Mouse (Mus musculus) forebrain, embryonic 10.5 days (tissue): ENCODE results near the gene Wdr34. TPM values are rescaled to one million over a fixed set of nuclear protein-coding genes. Genes with fewer than 3 reads are reported as not detected.
A peak's percentile ranks its signal among the peaks of the same experiment; 100 is the strongest.
"Not testable (repeated sequence)": the region's sequence is repeated elsewhere in the genome, so short reads cannot be mapped to it uniquely, and the experiment has no call there.

Source experiments
- DNase-seq: peaks from one replicate; pipeline ENCODE4 v3.0.0-alpha.2; 2017; ENCODE audit warnings: low spot score; ENCODE audit errors: extremely low spot score
- H3K27ac ChIP-seq: fragments of 300-500 bp; sonication (generic); 2 replicates; pipeline ENCODE4 v1.5.1; 2016; ENCODE audit warnings: mild to moderate bottlenecking
- H3K27me3 ChIP-seq: fragments of 300-500 bp; sonication (generic); 2 replicates; pipeline ENCODE4 v1.6.1; 2016; ENCODE audit warnings: mild to moderate bottlenecking; ENCODE audit not compliant: poor library complexity, severe bottlenecking
- H3K36me3 ChIP-seq: fragments of 300-500 bp; sonication (generic); replicated peaks from 2 replicates; pipeline ENCODE4 v1.6.1; 2016; ENCODE audit warnings: mild to moderate bottlenecking, moderate library complexity
- H3K4me1 ChIP-seq: fragments of 300-500 bp; sonication (generic); 2 replicates; pipeline ENCODE4 v1.6.1; 2016
- H3K4me3 ChIP-seq: fragments of 300-500 bp; sonication (generic); 2 replicates; pipeline ENCODE4 v1.5.1; 2016; ENCODE audit warnings: mild to moderate bottlenecking, moderate library complexity
- H3K9me3 ChIP-seq: fragments of 300-500 bp; sonication (generic); 2 replicates; pipeline ENCODE4 v1.6.1; 2016; ENCODE audit warnings: mild to moderate bottlenecking, moderate library complexity
- WGBS: fragments of 180-500 bp; shearing (Covaris S2); methylation state at CpG from one replicate; pipeline ENCODE4 v1.1.7; 2016; 5-methylcytosine and 5-hydroxymethylcytosine counted together
- polyA plus RNA-seq: library from polyadenylated mRNA; unstranded; fragments of >200 nt; fragmentation: Nextera tagmentation; extraction: Ambion mirVana; gene quantifications from 2 replicates; pipeline ENCODE4 v1.2.1, GENCODE M21; 2016

The Wdr34 gene
- polyA plus RNA-seq, 1 experiment from 2014 or later = 33.4 TPM

GRCm38 (mm10) chr2:30062249-30063093 lies 13.8 kb upstream of the Wdr34 start:
- Histone ChIP-seq H3K4me3 (peak overlapping the region; percentile 75), H3K27me3 (no peaks in the 10 kb centered on the region), H3K9me3 (no peaks in the 10 kb centered on the region), H3K4me1 (peaks cover 58% of the 10 kb centered on the region), H3K27ac (peak overlapping the region; percentile 97), H3K36me3 (peaks cover 3% of the 10 kb centered on the region; the same call in 1 of the 2 replicates)
- DNase-seq = peak; percentile 84
- under 1% methylated on average over 40 of the region's 40 CpGs for WGBS

GRCm38 (mm10) chr2:30061215-30062166 lies 12.8 kb upstream of the Wdr34 start:
- Histone ChIP-seq H3K4me1 (peaks cover 65% of the 10 kb centered on the region), H3K4me3 (peak overlapping the region; percentile 75), H3K36me3 (no peaks in the 10 kb centered on the region), H3K27me3 (no peaks in the 10 kb centered on the region), H3K27ac (peak overlapping the region; percentile 97), H3K9me3 (no peaks in the 10 kb centered on the region)
- peak; percentile 85 for DNase-seq
- WGBS = 9% methylated on average over 37 of the region's 37 CpGs

GRCm38 (mm10) chr2:30058418-30058817 lies 9.7 kb upstream of the Wdr34 start:
- peak; percentile 46 for DNase-seq
- Histone ChIP-seq H3K4me1 (peaks cover 37% of the 10 kb centered on the region), H3K27me3 (no peaks in the 10 kb centered on the region), H3K36me3 (no peaks in the 10 kb centered on the region), H3K27ac (0 out of 2 replicates have a peak overlapping the region, but pooled peaks have one; percentile 11), H3K9me3 (no peaks in the 10 kb centered on the region), H3K4me3 (no peak overlapping the region)
- WGBS = 47% methylated on average over 5 of the region's 5 CpGs

- 50% methylated on average over 12 of the region's 12 CpGs for WGBS
- Histone ChIP-seq H3K27ac (0 out of 2 replicates have a peak within 1 kb of the TSS, but pooled peaks have one; percentile 11), H3K9me3 (no peaks in the 10 kb centered on the region), H3K36me3 (no peaks in the 10 kb centered on the region), H3K27me3 (no peaks in the 10 kb centered on the region), H3K4me1 (peaks cover 27% of the 10 kb centered on the region), H3K4me3 (0 out of 2 replicates have a peak within 1 kb of the TSS, but pooled peaks have one; percentile 3)
- DNase-seq = peak; percentile 43
Observed at GRCm38 (mm10) chr2:30057223-30057904, 8.7 kb upstream of the Wdr34 start, which contains the start of gene Set. Gene Set, plus strand, starts transcription at chr2:30057378.

- 90% methylated on average over 3 of the region's 3 CpGs for WGBS
- Histone ChIP-seq H3K36me3 (no peaks in the 10 kb centered on the region), H3K27me3 (no peaks in the 10 kb centered on the region), H3K4me3 (no peak overlapping the region), H3K4me1 (peaks cover 25% of the 10 kb centered on the region), H3K9me3 (no peaks in the 10 kb centered on the region), H3K27ac (no peak overlapping the region)
- DNase-seq = no peak
Observed at GRCm38 (mm10) chr2:30056736-30057135, 8.1 kb upstream of the Wdr34 start.

GRCm38 (mm10) chr2:30055310-30055709 lies 6.6 kb upstream of the Wdr34 start:
- peaks cover 16% of the 10 kb centered on the region for H3K4me1 ChIP-seq
- H3K36me3 ChIP-seq, H3K9me3 ChIP-seq, DNase-seq, H3K4me3 ChIP-seq, H3K27ac ChIP-seq, H3K27me3 ChIP-seq: not testable (repeated sequence)
- 93% methylated on average over 3 of the region's 3 CpGs for WGBS

- Histone ChIP-seq H3K27ac (no peak overlapping the region), H3K4me1 (peaks cover 13% of the 10 kb centered on the region), H3K36me3 (no peaks in the 10 kb centered on the region), H3K4me3 (no peak overlapping the region), H3K27me3 (no peaks in the 10 kb centered on the region), H3K9me3 (no peaks in the 10 kb centered on the region)
- 55% methylated on average over 6 of the region's 6 CpGs for WGBS
- no peak for DNase-seq
Observed at GRCm38 (mm10) chr2:30051992-30052761, 3.5 kb upstream of the Wdr34 start.

GRCm38 (mm10) chr2:30049831-30050230 lies 1.1 kb upstream of the Wdr34 start:
- Histone ChIP-seq H3K36me3 (peaks cover 10% of the 10 kb centered on the region), H3K4me1 (peaks cover 8% of the 10 kb centered on the region), H3K4me3 (no peak overlapping the region), H3K27ac (peak overlapping the region; percentile 98), H3K9me3 (no peaks in the 10 kb centered on the region), H3K27me3 (no peaks in the 10 kb centered on the region)
- DNase-seq = no peak
- WGBS = 87% methylated on average over 3 of the region's 3 CpGs

GRCm38 (mm10) chr2:30048101-30048501 lies 580 bp downstream of the Wdr34 start:
- H3K4me3 ChIP-seq = peak overlapping the region; percentile 64

GRCm38 (mm10) chr2:30047127-30047526 lies 1.6 kb downstream of the Wdr34 start:
- Histone ChIP-seq H3K9me3 (no peaks in the 10 kb centered on the region), H3K27me3 (no peaks in the 10 kb centered on the region), H3K4me3 (no peak overlapping the region), H3K27ac (no peak overlapping the region), H3K36me3 (peaks cover 14% of the 10 kb centered on the region), H3K4me1 (peaks cover 17% of the 10 kb centered on the region)
- 91% methylated on average over 6 of the region's 6 CpGs for WGBS
- no peak for DNase-seq

More at GRCm38 (mm10) chr2:30048101-30048501, 580 bp downstream of the Wdr34 start:
- Histone ChIP-seq H3K27me3 (no peaks in the 10 kb centered on the region), H3K27ac (peak overlapping the region; percentile 98), H3K9me3 (no peaks in the 10 kb centered on the region), H3K4me1 (peaks cover 8% of the 10 kb centered on the region), H3K36me3 (peaks cover 14% of the 10 kb centered on the region)
- WGBS = 65% methylated on average over 11 of the region's 11 CpGs
- DNase-seq = no peak

- Histone ChIP-seq H3K9me3 (no peaks in the 10 kb centered on the region), H3K27me3 (no peaks in the 10 kb centered on the region)
Observed at GRCm38 (mm10) chr2:30044550-30044949, 4.1 kb downstream of the Wdr34 start.

More at GRCm38 (mm10) chr2:30044550-30044949, 4.1 kb downstream of the Wdr34 start:
- Histone ChIP-seq H3K27ac (no peak overlapping the region), H3K36me3 (peaks cover 14% of the 10 kb centered on the region), H3K4me1 (peaks cover 17% of the 10 kb centered on the region), H3K4me3 (no peak overlapping the region)
- no peak for DNase-seq
- WGBS = 85% methylated on average over 5 of the region's 5 CpGs
